ENCODE assay signal across 8 mouse cellular contexts in the genomic region with DNA sequence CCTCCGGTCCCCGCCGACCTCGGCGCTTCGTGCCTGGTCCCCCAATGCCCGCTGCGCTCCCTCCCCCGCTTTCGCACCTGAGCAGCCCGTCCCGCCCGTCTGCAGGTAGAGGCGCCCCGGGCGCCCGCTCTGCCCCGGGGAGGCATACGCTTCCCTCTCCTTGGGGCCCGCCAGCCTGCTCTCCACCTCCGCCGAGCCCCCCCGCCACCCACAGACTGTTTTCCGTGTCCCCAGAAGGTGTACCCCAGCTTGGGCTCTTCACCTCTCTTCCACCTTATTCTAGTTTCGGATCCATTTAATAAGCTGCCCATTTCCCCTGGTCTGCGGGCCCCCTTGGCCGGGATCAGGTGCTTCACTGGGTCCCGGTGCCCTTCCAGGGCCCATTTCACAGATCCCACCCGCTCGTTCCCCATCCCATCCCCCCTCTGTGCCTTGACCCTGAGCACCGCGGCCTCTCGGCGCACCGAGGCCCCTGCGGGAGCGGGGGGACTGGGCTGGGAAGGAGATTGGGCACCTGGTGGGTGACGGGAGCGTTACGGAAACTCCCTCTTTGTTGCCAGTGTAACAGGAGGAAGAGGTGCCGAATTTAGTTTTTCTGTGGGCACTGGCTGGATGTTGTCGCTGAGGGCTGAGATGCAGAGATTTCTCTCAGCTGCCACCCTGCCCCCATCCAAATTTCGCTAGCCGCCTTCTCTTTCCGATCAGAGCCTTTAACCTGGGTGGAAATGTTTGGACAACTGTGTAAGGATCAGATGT. TPM values are rescaled to one million over a fixed set of nuclear protein-coding genes. Genes with fewer than 3 reads are reported as not detected.
DNase-seq lines count a peak whose midpoint lies in the region; ATAC-seq and TF ChIP-seq lines count a peak whose summit lies in the region.

No protein-coding gene starts in this region.

- H3K9me3 ChIP-seq in intestine, embryonic 15.5 days = no peaks in the 10 kb centered on the region
- no peaks in the 10 kb centered on the region for H3K9me3 ChIP-seq in midbrain, embryonic 12.5 days

- no peaks in the 10 kb centered on the region for H3K36me3 ChIP-seq in intestine, embryonic 15.5 days
- no peaks in the 10 kb centered on the region for H3K36me3 ChIP-seq in midbrain, embryonic 12.5 days
- no peaks in the 10 kb centered on the region for H3K36me3 ChIP-seq in small intestine, adult 2 months (ENCODE audit: control insufficient read depth, insufficient read depth, low read length)

- peak overlapping the region; percentile 95 for H3K27ac ChIP-seq in intestine, embryonic 15.5 days
- peak overlapping the region; percentile 78 for H3K27ac ChIP-seq in midbrain, embryonic 12.5 days (replicated peaks)
- H3K27ac ChIP-seq in small intestine, adult 2 months (ENCODE audit: insufficient read depth, low read depth, low read length) = peak overlapping the region; percentile 73

- H3K4me1 ChIP-seq in intestine, embryonic 15.5 days (replicated peaks) = peaks cover 8% of the 10 kb centered on the region; the same call in 1 of the 2 replicates
- peaks cover 4% of the 10 kb centered on the region; the same call in 1 of the 2 replicates for H3K4me1 ChIP-seq in midbrain, embryonic 12.5 days
- H3K4me1 ChIP-seq in small intestine, adult 2 months (ENCODE audit: control insufficient read depth, insufficient read depth, insufficient read length, low read length) = peaks cover 16% of the 10 kb centered on the region; the same call in 1 of the 2 replicates

- peak; percentile 39 for ATAC-seq in intestine, embryonic 15.5 days
- ATAC-seq in midbrain, embryonic 12.5 days (ENCODE audit: low FRiP score, low read depth) = peak; percentile 5

- peak overlapping the region; percentile 85 for H3K9ac ChIP-seq in intestine, embryonic 15.5 days
- peak overlapping the region; percentile 87 for H3K9ac ChIP-seq in midbrain, embryonic 12.5 days (replicated peaks)

- peak; percentile 60 for DNase-seq in layer of hippocampus, adult 11-12 months (ENCODE audit: low spot score)
- no peak for DNase-seq in layer of hippocampus, adult 9-10 months (ENCODE audit: low spot score)
- peak; percentile 67 to 71 for DNase-seq in cerebellum, postnatal 36 days
- DNase-seq in gastrocnemius, postnatal 10 days = peak; percentile 48
- peak; percentile 32 for DNase-seq in left cerebral cortex, postnatal 4 days

- TF ChIP-seq CTCF in small intestine, adult 2 months (IDR thresholded peaks at IDR 0.05; ENCODE audit: extremely low read depth, insufficient read length, insufficient replicate concordance, low read depth, low read length) = no peak

- peak overlapping the region; percentile 90 for H3K4me2 ChIP-seq in intestine, embryonic 15.5 days (replicated peaks)
- peak overlapping the region; percentile 100 for H3K4me2 ChIP-seq in midbrain, embryonic 12.5 days (replicated peaks)

- WGBS in intestine, embryonic 15.5 days = 1% methylated on average over 33 of the region's 45 CpGs
- 1% methylated on average over 44 of the region's 45 CpGs for WGBS in midbrain, embryonic 12.5 days
- under 1% methylated on average over 44 of the region's 45 CpGs for WGBS in small intestine, adult 2 months

- intact Hi-C loops in left cerebral cortex, postnatal 4 days (cut with DNase I) = loop anchor here (10.0 kb wide), 2 partner anchors 56 to 104 kb away; no protein-coding TSS in a partner anchor

- H3K27me3 ChIP-seq in intestine, embryonic 15.5 days (replicated peaks) = no peaks in the 10 kb centered on the region
- peaks cover 21% of the 10 kb centered on the region for H3K27me3 ChIP-seq in midbrain, embryonic 12.5 days
- no peaks in the 10 kb centered on the region for H3K27me3 ChIP-seq in small intestine, adult 2 months (ENCODE audit: control insufficient read depth, insufficient read depth, low read length)

- peak overlapping the region; percentile 89 for H3K4me3 ChIP-seq in intestine, embryonic 15.5 days (replicated peaks)
- H3K4me3 ChIP-seq in midbrain, embryonic 12.5 days = peak overlapping the region; percentile 86
- H3K4me3 ChIP-seq in small intestine, adult 2 months (ENCODE audit: low read depth, low read length) = peak overlapping the region; percentile 94

- 0 out of 2 replicates have a peak, but pooled peaks have one; percentile 10 for TF ChIP-seq POLR2A in small intestine, adult 2 months (IDR thresholded peaks at IDR 0.05; ENCODE audit: low read depth, low read length)

RNA-seq across cellular contexts. Expression of a gene that starts 0.8 kb away (rescaled TPM):
- 10 to 100 TPM; 34.6 to 39.2 TPM for total RNA-seq in gastrocnemius, postnatal 10 days (2021)
- polyA plus RNA-seq in intestine, embryonic 15.5 days (2015; fragmentation: Nextera tagmentation; extraction: Ambion mirVana) = 51.6 and 56.3 TPM in 2 replicates
- total RNA-seq in left cerebral cortex, postnatal 4 days (2021) = 10 to 100 TPM; 47.3 to 48.1 TPM
- 17.6 and 18.9 TPM in 2 replicates for polyA plus RNA-seq in midbrain, embryonic 12.5 days (2016; fragmentation: Nextera tagmentation; extraction: Ambion mirVana)
- 23.1 and 71.5 TPM in 2 replicates for polyA plus RNA-seq in small intestine, adult 2 months (2012; rRNA removed)
